Mouse (Mus musculus) ES-Bruce4 (cell line): ENCODE measurements around the gene Celsr1.

Experiments used
- CTCF ChIP-seq: IDR thresholded peaks from one replicate; pipeline ENCODE4 v1.8.1; 2011; ENCODE audit warnings: low read depth, low read length
- EP300 ChIP-seq: IDR thresholded peaks from 2 replicates; pipeline ENCODE4 v1.6.1; 2011; ENCODE audit warnings: low read depth, low read length; ENCODE audit not compliant: insufficient read depth

- TF ChIP-seq CTCF = no peak
- no peak for TF ChIP-seq EP300
Measured at GRCm38 (mm10) chr15:86058931-86059834, 25.6 kb upstream of the Celsr1 start.
